Mouse (Mus musculus) embryo, embryonic 10.5 days (tissue): ENCODE data around the gene Vmn1r155.
"Not testable (repeated sequence)": the region's sequence is repeated elsewhere in the genome, so short reads cannot be mapped to it uniquely, and the experiment has no call there.

Experiments
- DNase-seq: peaks from one replicate; pipeline ENCODE4 v3.0.0-alpha.2; 2015; ENCODE audit warnings: low spot score

Gene Vmn1r155

DNA sequence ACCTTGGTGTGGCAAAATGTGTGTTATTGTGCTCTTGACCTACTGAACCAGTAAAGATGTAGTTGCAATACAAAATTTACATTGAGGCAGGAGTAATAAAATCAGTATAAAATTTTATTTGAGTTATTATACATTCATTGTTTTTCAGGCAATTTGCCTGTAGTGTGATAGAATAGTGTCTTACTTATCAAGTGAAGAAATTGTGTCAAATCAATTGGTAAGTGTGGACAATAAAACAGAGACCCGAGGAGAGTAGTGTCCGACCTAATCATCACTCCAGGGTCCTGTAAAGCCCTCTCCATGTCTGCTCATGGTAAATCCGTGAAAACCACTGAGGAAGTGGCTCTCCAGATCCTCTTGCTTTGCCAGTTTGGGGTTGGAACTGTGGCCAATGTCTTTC lies at the start of gene Vmn1r155:
Gene Vmn1r155, plus strand, starts transcription at position 301 of the 400 bp plus-strand sequence.
- not testable (repeated sequence) for DNase-seq

DNA sequence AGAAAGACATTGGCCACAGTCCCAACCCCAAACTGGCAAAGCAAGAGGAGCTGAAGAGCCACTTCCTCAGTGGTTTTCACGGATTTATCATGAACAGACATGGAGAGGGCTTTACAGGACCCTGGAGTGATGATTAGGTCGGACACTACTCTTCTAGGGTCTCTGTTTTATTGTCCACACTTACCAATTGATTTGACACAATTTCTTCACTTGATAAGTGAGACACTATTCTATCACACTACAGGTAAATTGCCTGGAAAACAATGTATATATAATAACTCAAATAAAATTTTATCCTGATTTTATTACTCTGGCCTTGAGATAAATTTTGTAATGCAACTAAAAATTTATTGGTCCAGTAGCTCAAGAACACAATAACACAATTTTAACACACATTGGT lies 34.4 kb downstream of the Vmn1r155 start, which contains the start of gene Gm8693:
Gene Gm8693, minus strand, starts transcription at position 101 of the 400 bp plus-strand sequence.
- not testable (repeated sequence) for DNase-seq
